Mouse (Mus musculus): ENCODE measurements around the gene Ogfod2.

DNA sequence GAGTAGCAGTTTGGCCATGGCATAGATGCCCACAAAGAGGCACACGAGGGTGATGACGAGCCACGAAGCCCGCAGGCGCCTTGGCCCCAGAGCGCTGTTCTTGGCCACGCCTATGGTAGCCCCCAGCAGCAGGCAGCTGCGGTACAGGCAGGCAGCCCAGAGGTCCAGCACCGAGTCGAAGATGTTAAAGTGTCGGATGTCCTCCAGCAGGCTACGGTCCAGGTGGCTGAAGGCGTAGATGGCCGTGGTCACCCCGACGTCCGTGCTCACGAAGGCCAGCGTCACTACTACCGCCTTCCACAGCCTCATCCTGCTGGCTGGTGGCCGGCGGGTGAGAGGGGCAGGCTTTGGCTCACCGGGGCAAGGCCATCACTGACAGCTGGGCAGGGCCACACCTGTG lies 22.2 kb upstream of the Ogfod2 start:
- TF ChIP-seq POLR2A (IDR thresholded peaks at IDR 0.05; ENCODE audit: low read depth, low read length) (no peak), CTCF (IDR thresholded peaks at IDR 0.05; ENCODE audit: extremely low read depth, insufficient read depth, insufficient read length, insufficient replicate concordance) (no peak)

Measured in spleen, adult 2 months (tissue).